Mouse (Mus musculus) yolk sac, embryonic 10.5 days (tissue): ENCODE data around the gene Mdm4.
A peak's percentile ranks its signal among the peaks of the same experiment; 100 is the strongest.

Experiments used
- DNase-seq: peaks from one replicate; pipeline ENCODE4 v3.0.0-alpha.2; 2017; ENCODE audit warnings: low spot score

The Mdm4 gene

DNA sequence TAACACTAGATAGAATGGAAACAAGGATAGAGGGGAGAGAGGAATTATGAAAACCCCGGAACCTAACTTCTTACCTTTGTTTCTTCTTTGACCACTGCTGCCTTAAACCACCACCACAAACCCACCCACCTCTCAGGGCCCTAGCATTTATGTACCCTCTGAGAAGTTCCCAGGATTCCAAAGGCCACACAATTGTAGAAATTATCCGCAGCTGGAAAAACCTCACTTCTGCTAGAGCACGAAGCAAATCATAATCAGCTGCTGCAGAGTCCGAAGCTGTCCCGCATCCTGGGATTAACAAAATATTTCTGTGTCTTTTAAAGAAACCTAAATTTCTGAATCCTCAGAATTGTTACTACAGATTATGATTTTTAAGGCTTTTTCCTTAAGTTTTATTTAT is at the start of gene Mdm4:
Gene Mdm4 (minus strand): TSS at position 101 of the 400 bp plus-strand sequence.
- no peak for DNase-seq

- no peak for DNase-seq
Measured at GRCm38 (mm10) chr1:133080079-133080561, 49.8 kb upstream of the Mdm4 start.

DNA sequence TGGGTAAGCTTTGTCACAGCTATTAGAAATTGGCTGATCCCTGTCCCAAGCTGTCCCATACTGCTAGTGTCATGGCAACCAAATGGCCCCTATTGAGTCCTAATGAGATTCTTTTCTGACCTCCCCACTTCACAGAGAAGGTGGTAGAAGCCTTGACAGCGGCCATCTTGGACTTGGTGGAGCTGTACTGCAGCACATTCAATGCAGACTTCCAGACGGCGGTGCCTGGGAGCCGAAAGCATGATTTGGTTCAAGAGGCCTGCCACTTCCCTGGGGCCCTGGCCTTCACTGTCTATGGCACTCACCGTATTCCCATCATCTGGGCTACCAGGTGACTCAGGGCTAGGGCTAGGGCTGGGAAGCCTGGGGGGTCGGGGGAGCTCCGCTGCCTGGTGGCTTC is 49.1 kb upstream of the Mdm4 start:
- no peak for DNase-seq

GRCm38 (mm10) chr1:133078338-133078727 is 48.0 kb upstream of the Mdm4 start:
- no peak for DNase-seq

- no peak for DNase-seq
Measured at GRCm38 (mm10) chr1:133077606-133078337, 47.4 kb upstream of the Mdm4 start.

DNA sequence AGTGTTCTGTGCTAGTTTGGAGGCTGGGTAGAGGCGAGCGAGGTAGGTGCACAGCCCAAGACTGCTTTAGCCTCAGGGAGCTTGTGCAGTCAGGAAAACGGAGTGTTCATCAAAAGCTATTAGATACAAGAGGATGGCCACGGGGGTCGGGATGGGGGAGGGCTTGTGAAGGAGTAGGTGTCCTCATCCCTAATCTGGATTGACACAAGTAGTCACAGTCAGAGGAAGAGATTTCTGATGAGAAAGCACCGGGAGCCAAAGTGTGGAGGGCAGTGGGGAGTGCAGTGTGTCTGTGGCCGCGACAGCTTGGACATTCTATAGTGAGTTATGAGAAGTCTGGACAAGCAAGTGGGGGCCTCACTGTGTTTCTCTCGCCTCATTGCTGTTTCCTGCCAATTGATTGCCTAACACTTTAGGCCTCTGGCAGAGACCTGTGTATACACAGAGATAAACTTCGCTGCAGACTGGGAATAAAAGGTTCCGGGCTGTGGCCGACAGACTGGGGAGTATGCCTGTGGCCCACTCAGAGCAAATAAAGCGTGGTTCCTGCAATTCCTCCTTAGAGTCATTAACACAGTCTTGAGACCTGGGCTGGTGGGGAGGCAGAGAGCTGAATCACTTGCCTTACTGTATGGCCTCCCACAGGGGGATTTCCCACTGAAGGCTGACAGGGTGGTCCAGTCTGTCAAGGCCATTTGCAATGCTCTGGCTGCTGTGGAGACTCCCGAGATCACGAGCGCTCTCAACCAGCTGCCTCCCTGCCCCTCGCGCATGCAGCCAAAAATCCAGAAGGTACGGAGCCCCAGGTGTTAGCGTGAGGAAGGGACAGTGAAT is 46.5 kb upstream of the Mdm4 start:
- DNase-seq, result peak; percentile 53

- DNase-seq, result no peak
Measured at GRCm38 (mm10) chr1:133075651-133076400, 45.5 kb upstream of the Mdm4 start.

- DNase-seq, result no peak
Measured at GRCm38 (mm10) chr1:133074541-133074940, 44.2 kb upstream of the Mdm4 start.

GRCm38 (mm10) chr1:133073327-133073856 is 43.0 kb upstream of the Mdm4 start:
- DNase-seq, result peak; percentile 32

GRCm38 (mm10) chr1:133071666-133072381 is 41.5 kb upstream of the Mdm4 start:
- no peak for DNase-seq

GRCm38 (mm10) chr1:133070157-133070556 is 39.8 kb upstream of the Mdm4 start:
- peak; percentile 21 for DNase-seq

- no peak for DNase-seq
Measured at GRCm38 (mm10) chr1:133069275-133070120, 39.1 kb upstream of the Mdm4 start.

GRCm38 (mm10) chr1:133068669-133069274 is 38.4 kb upstream of the Mdm4 start:
- no peak for DNase-seq

GRCm38 (mm10) chr1:133068268-133068667 is 37.9 kb upstream of the Mdm4 start:
- no peak for DNase-seq

DNA sequence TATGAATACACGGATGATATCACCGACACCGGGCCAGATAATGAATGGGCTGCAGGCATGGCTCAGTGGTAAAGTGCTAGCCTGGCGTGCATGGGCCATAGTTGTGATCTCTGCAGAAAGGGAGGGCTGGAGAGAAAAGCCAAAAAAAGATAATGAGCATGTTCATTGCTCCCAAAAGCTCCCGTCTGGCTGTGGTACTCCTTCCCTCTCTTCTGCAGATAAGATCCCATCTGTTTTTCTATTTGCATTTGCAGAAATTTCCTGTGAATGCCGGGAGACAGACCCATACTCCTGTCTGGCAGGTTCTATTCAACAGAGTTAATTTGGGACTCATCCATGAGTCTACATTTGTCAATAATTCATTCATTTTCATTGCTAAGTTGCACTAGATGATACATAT is 32.8 kb upstream of the Mdm4 start:
- DNase-seq, result no peak

DNA sequence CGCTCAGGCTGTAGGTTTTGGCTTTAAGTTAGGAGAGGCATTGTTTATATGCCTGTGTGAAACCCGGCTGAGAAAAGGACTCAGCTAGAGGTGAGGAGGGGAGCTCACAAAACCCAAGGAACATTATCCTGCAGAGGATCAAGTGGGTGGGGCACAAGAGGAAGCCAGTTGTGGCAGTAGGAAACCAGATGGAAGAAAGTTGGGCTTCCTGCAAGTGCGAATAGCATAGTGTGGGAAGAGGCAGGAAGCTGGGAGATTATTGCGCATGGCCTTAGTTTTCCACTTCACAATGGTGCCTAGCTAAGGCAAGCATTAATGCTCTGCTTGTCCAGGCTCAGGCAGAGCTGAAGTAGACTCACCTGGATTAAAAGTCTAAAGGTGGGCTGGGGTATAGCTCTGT is 30.3 kb upstream of the Mdm4 start:
- DNase-seq, result no peak

GRCm38 (mm10) chr1:133059592-133059991 is 29.2 kb upstream of the Mdm4 start:
- DNase-seq, result no peak

GRCm38 (mm10) chr1:133057345-133058034 is 27.1 kb upstream of the Mdm4 start:
- no peak for DNase-seq

DNA sequence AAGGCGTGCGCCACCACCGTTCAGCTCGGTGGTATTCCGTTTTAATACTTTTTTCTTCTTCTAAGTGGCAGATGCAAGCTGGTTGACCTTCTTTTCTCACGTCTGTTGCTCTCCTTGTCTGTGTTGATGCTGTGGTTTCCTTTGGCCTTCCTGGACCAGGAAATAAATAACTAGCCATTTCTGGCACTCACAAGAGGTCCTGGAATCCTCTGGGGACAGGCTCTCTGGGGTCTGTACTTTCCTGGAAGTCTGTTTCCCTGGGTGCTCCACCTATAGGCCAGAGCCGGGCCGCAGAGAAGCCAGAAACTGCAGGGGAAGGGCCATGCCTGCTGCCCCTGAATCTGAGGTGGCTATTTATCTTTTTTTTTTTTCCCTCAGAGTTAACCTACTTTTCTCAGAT is 24.0 kb upstream of the Mdm4 start:
- no peak for DNase-seq

GRCm38 (mm10) chr1:133053034-133053433 is 22.7 kb upstream of the Mdm4 start:
- DNase-seq, result no peak
